Mouse (Mus musculus) erythroblast, embryonic 14.5 days (primary cell): ENCODE measurements around the gene Olfr221.

Experiments
- GATA1 ChIP-seq: IDR thresholded peaks from 2 replicates; pipeline ENCODE4 v1.6.1; 2012; ENCODE audit warnings: low read length, inconsistent platforms, mixed read lengths
- TAL1 ChIP-seq: IDR thresholded peaks from 3 replicates; pipeline ENCODE4 v1.6.1; 2012; ENCODE audit warnings: low read length, inconsistent platforms, mixed read lengths

DNA sequence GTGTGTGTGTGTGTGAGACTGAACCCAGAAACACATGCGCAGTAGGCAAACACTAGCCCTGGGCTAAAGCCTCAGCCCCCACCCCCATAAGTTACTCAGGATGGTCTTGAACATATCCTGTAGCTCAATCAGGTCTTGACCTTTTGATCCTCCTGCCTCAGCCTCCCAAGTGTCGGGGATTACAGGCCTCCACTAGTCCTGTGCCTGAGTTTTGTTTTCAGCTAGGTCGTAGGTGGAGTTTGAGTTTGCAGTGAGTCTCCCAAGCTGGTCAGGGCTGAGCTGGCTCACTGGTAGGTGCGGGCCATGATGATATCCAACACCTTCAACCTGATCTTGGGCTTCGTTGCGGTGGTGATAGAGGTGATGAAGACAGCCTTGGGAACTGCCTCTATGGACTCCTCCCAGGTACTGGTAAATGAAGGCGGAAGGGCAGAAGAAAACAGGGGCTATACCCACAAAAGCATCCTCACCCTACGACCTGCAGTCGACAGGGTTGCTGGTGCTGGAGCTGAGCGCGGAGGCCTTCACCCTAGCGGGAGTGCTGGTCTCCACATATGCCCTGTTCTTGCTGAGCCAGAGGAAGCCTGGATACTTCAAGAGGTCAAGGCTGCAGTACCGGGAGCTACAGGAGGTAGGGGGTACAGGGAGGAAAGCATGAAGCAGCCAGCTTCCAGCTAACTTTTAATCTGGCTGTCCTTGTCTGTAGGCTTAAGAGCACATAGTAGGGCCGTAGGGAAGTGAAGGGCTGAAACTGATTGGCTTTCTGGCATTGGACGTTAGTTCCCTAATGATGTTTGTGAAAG, 23.8 kb downstream of the Olfr221 start:
- no peak for TF ChIP-seq GATA1
- TF ChIP-seq TAL1: no peak
